Mouse (Mus musculus) B cell, adult 62 days (primary cell): ENCODE data around the gene Rps6ka6. TPM values are rescaled to one million over a fixed set of nuclear protein-coding genes. Genes with fewer than 3 reads are reported as not detected.

Source experiments
- total RNA-seq: library from RNA; stranded (reverse); gene quantifications from 4 replicates; pipeline ENCODE4 v1.2.4, GENCODE M21; 2023

The Rps6ka6 gene
- not detected in 4 replicates for total RNA-seq

DNA sequence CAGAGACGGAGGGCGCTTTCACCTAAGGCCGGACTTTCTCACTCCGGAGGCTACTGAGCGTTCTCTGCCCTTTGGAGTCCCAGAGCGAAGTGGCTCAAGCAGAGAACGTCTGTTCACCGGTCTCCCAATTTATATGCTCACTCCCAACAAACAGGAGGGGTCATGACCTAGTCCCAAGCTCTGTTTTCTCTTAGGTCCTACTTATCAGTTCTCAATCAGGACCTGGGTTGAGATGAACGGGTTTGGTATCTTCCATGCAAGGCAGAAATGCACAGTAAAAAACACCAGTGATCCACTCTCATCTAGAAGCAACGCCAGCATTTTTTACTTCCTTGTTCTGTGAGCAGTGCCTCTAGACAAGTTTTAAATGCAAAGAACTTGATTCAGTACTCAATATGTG, at the start of gene Rps6ka6:
Gene Rps6ka6 (minus strand): TSS at position 101 of the 400 bp plus-strand sequence.

Other genes starting within 250 kb of the Rps6ka6 start
- gene Hdx, start 159.1 kb upstream of the Rps6ka6 start, total RNA-seq: not detected in 4 replicates